In genomic region chr4:57122166-57122565, GRCm38 (mm10) we compare ENCODE assay signal across 19 mouse cellular contexts. TPM values are rescaled to one million over a fixed set of nuclear protein-coding genes. Genes with fewer than 3 reads are reported as not detected.
DNase-seq lines count a peak whose midpoint lies in the region; ATAC-seq and TF ChIP-seq lines count a peak whose summit lies in the region.
"Had no signal": no experiment of that assay in that cellular context is flagged by ENCODE, and none has a peak within 500 bp of the region (broad histone marks: within the 10 kb centered on the region; RNA-seq: fewer than 3 reads in every experiment).

No protein-coding gene starts in this region.

- H3K36me3 ChIP-seq in kidney, embryonic 15.5 days = no peaks in the 10 kb centered on the region
- H3K36me3 ChIP-seq in lung, postnatal 0 days (ENCODE audit: insufficient read depth, low read length) = no peaks in the 10 kb centered on the region
- no peaks in the 10 kb centered on the region for H3K36me3 ChIP-seq in midbrain, embryonic 13.5 days
- H3K36me3 ChIP-seq: embryonic facial prominence, embryonic 10.5 days; forebrain, embryonic 10.5 days; heart, embryonic 13.5 days had no signal

- no peak overlapping the region for H3K27ac ChIP-seq in kidney, embryonic 15.5 days
- H3K27ac ChIP-seq in lung, postnatal 0 days (ENCODE audit: low read length) = no peak overlapping the region
- H3K27ac ChIP-seq in midbrain, embryonic 13.5 days = no peak overlapping the region
- H3K27ac ChIP-seq: embryonic facial prominence, embryonic 10.5 days; forebrain, embryonic 10.5 days; heart, embryonic 13.5 days had no signal

- 83% methylated on average over 3 of the region's 3 CpGs for WGBS in kidney, embryonic 15.5 days
- WGBS in lung, postnatal 0 days = 74% methylated on average over 3 of the region's 3 CpGs
- 91% methylated on average over 3 of the region's 3 CpGs for WGBS in midbrain, embryonic 13.5 days

- H3K9ac ChIP-seq in kidney, embryonic 15.5 days = no peak overlapping the region
- no peak overlapping the region for H3K9ac ChIP-seq in lung, postnatal 0 days (replicated peaks; ENCODE audit: low read depth)
- H3K9ac ChIP-seq in midbrain, embryonic 13.5 days (replicated peaks) = no peak overlapping the region
- H3K9ac ChIP-seq: heart, embryonic 13.5 days had no signal

- DNase-seq in kidney, adult 18-20 months = peak; percentile 54
- DNase-seq in lung, postnatal 0 days (ENCODE audit: low spot score) = peak; percentile 45
- DNase-seq in lung, postnatal 25 days (ENCODE audit: low spot score) = no peak
- peak; percentile 55 for DNase-seq in kidney, postnatal 14 days
- no peak for DNase-seq in cerebellum, adult 18-20 months
- DNase-seq in ovary, postnatal 10 days (ENCODE audit: low spot score) = no peak
- DNase-seq: adrenal gland, postnatal 10 days; cerebellum, adult 11 months; cerebellum, adult 9-10 months; gastrocnemius, postnatal 36 days; heart, adult 11 months; heart, postnatal 36 days had no signal

- no peak for TF ChIP-seq CTCF in lung, postnatal 0 days (IDR thresholded peaks at IDR 0.05)

- H3K9me3 ChIP-seq in kidney, embryonic 15.5 days (replicated peaks) = no peaks in the 10 kb centered on the region
- H3K9me3 ChIP-seq in lung, postnatal 0 days (ENCODE audit: low read length) = no peaks in the 10 kb centered on the region
- H3K9me3 ChIP-seq in midbrain, embryonic 13.5 days = no peaks in the 10 kb centered on the region
- H3K9me3 ChIP-seq: embryonic facial prominence, embryonic 10.5 days; forebrain, embryonic 10.5 days; heart, embryonic 13.5 days had no signal

- H3K4me3 ChIP-seq in kidney, embryonic 15.5 days (replicated peaks) = no peak overlapping the region
- H3K4me3 ChIP-seq in lung, postnatal 0 days (ENCODE audit: low read depth, low read length) = no peak overlapping the region
- no peak overlapping the region for H3K4me3 ChIP-seq in midbrain, embryonic 13.5 days (replicated peaks)
- H3K4me3 ChIP-seq: embryonic facial prominence, embryonic 10.5 days; erythroblast, embryonic 14.5 days; forebrain, embryonic 10.5 days; heart, embryonic 13.5 days had no signal

- peak; percentile 42; the same call in 1 of the 2 replicates for TF ChIP-seq EP300 in lung, postnatal 0 days (IDR thresholded peaks at IDR 0.05)

- no peak; the same call in 1 of the 2 replicates for ATAC-seq in kidney, embryonic 15.5 days (replicated peaks; ENCODE audit: low FRiP score)
- peak; percentile 27; the same call in 1 of the 2 replicates for ATAC-seq in lung, postnatal 0 days
- no peak for ATAC-seq in midbrain, embryonic 13.5 days
- ATAC-seq: forebrain, embryonic 14.5 days had no signal

- H3K4me1 ChIP-seq in kidney, embryonic 15.5 days = peaks cover 14% of the 10 kb centered on the region
- H3K4me1 ChIP-seq in lung, postnatal 0 days (ENCODE audit: insufficient read depth, low read depth, low read length) = peaks cover 8% of the 10 kb centered on the region; the same call in 1 of the 2 replicates
- no peaks in the 10 kb centered on the region for H3K4me1 ChIP-seq in midbrain, embryonic 13.5 days (replicated peaks)
- H3K4me1 ChIP-seq: embryonic facial prominence, embryonic 10.5 days had no signal

- H3K27me3 ChIP-seq in kidney, embryonic 15.5 days = 0 out of 2 replicates have a peak, but pooled peaks cover 4% of the 10 kb centered on the region
- no peaks in the 10 kb centered on the region for H3K27me3 ChIP-seq in lung, postnatal 0 days (replicated peaks; ENCODE audit: insufficient read depth, low read length)
- no peaks in the 10 kb centered on the region for H3K27me3 ChIP-seq in midbrain, embryonic 13.5 days

- H3K4me2 ChIP-seq in kidney, embryonic 15.5 days = no peak overlapping the region
- H3K4me2 ChIP-seq in lung, postnatal 0 days (replicated peaks; ENCODE audit: low read depth, low read length) = no peak overlapping the region
- H3K4me2 ChIP-seq in midbrain, embryonic 13.5 days (replicated peaks) = no peak overlapping the region

RNA-seq across cellular contexts. Expression of gene Epb41l4b, which starts 21.1 kb away (rescaled TPM):
- polyA plus RNA-seq in kidney, embryonic 15.5 days (2015; fragmentation: Nextera tagmentation; extraction: Ambion mirVana) = 2.2 and 2.9 TPM in 2 replicates
- 10.3 and 10.6 TPM in 2 replicates for polyA plus RNA-seq in lung, postnatal 0 days (2015; fragmentation: Nextera tagmentation; extraction: Ambion mirVana)
- polyA plus RNA-seq in midbrain, embryonic 13.5 days (2015; fragmentation: Nextera tagmentation; extraction: Ambion mirVana) = 1.9 and 2.3 TPM in 2 replicates

Comparison
In these comparisons a context has a peak if more than half of its experiments do, and no peak if none do; other contexts are left out.
1. DNase-seq: peak in kidney, adult 18-20 months (single experiment), lung, postnatal 0 days (single experiment) and kidney, postnatal 14 days (single experiment); none in lung, postnatal 25 days (single experiment), cerebellum, adult 18-20 months (0 of 2) and ovary, postnatal 10 days (single experiment).